29 mouse cellular contexts compared by ENCODE assay signal in genomic region chr8:126928028-126928427, GRCm38 (mm10). TPM values are rescaled to one million over a fixed set of nuclear protein-coding genes. Genes with fewer than 3 reads are reported as not detected.
DNase-seq lines count a peak whose midpoint lies in the region; ATAC-seq and TF ChIP-seq lines count a peak whose summit lies in the region.
"Had no signal": no experiment of that assay in that cellular context is flagged by ENCODE, and none has a peak within 500 bp of the region (broad histone marks: within the 10 kb centered on the region; RNA-seq: fewer than 3 reads in every experiment).

No protein-coding gene starts in this region.

- H3ac ChIP-seq in myocyte (ENCODE audit: control insufficient read depth, insufficient read length), result no peak overlapping the region

- no peaks in the 10 kb centered on the region for H3K27me3 ChIP-seq in kidney, embryonic 15.5 days
- no peaks in the 10 kb centered on the region for H3K27me3 ChIP-seq in myocyte (ENCODE audit: control insufficient read depth, insufficient read depth, insufficient read length)
- no peaks in the 10 kb centered on the region for H3K27me3 ChIP-seq in liver, embryonic 12.5 days (replicated peaks)
- H3K27me3 ChIP-seq: embryonic facial prominence, embryonic 12.5 days; forebrain, embryonic 15.5 days; hindbrain, embryonic 13.5 days; limb, embryonic 15.5 days; midbrain, embryonic 15.5 days; neural tube, embryonic 12.5 days had no signal

- H3K9ac ChIP-seq in kidney, embryonic 15.5 days, result no peak overlapping the region
- no peak overlapping the region for H3K9ac ChIP-seq in liver, embryonic 12.5 days
- H3K9ac ChIP-seq: embryonic facial prominence, embryonic 12.5 days; forebrain, embryonic 15.5 days; hindbrain, embryonic 13.5 days; limb, embryonic 15.5 days; liver, embryonic 14.5 days; lung, embryonic 14.5 days; midbrain, embryonic 15.5 days; neural tube, embryonic 12.5 days had no signal

- no peak for TF ChIP-seq POLR2A in myocyte (IDR thresholded peaks at IDR 0.05; ENCODE audit: insufficient read length, low read depth)

- 0 out of 2 replicates have a peak, but pooled peaks cover 2% of the 10 kb centered on the region for H3K4me1 ChIP-seq in kidney, embryonic 15.5 days
- peaks cover 25% of the 10 kb centered on the region for H3K4me1 ChIP-seq in liver, embryonic 12.5 days
- H3K4me1 ChIP-seq: embryonic facial prominence, embryonic 12.5 days; forebrain, embryonic 10.5 days; forebrain, embryonic 15.5 days; hindbrain, embryonic 13.5 days; limb, embryonic 10.5 days; limb, embryonic 15.5 days; neural tube, embryonic 12.5 days had no signal

- H3K4me2 ChIP-seq in kidney, embryonic 15.5 days, result no peak overlapping the region
- H3K4me2 ChIP-seq in myocyte (ENCODE audit: low read depth), result no peak overlapping the region
- no peak overlapping the region for H3K4me2 ChIP-seq in liver, embryonic 12.5 days
- H3K4me2 ChIP-seq: embryonic facial prominence, embryonic 12.5 days; forebrain, embryonic 15.5 days; heart, embryonic 11.5 days; hindbrain, embryonic 13.5 days; limb, embryonic 15.5 days; lung, embryonic 14.5 days; midbrain, embryonic 15.5 days; neural tube, embryonic 12.5 days had no signal

- peak overlapping the region; percentile 24 for H3K27ac ChIP-seq in kidney, embryonic 15.5 days
- H3K27ac ChIP-seq in liver, embryonic 12.5 days, result no peak overlapping the region
- H3K27ac ChIP-seq: embryonic facial prominence, embryonic 12.5 days; forebrain, embryonic 10.5 days; forebrain, embryonic 15.5 days; hindbrain, embryonic 13.5 days; limb, embryonic 10.5 days; limb, embryonic 15.5 days; liver, embryonic 14.5 days; midbrain, embryonic 10.5 days; midbrain, embryonic 15.5 days; neural tube, embryonic 12.5 days had no signal

- no peaks in the 10 kb centered on the region for H3K79me2 ChIP-seq in myocyte (ENCODE audit: control insufficient read depth, insufficient read depth)

- 0 out of 2 replicates have a peak, but pooled peaks have one; percentile 27 for ATAC-seq in kidney, embryonic 15.5 days (replicated peaks; ENCODE audit: low FRiP score)
- ATAC-seq in monocyte, adult 5-6 weeks (replicated peaks; ENCODE audit: insufficient number of reproducible peaks, low FRiP score, low TSS enrichment, poor library complexity, severe bottlenecking), result no peak
- no peak for ATAC-seq in liver, embryonic 12.5 days
- ATAC-seq: CD4-positive, CD25-positive, alpha-beta regulatory T cell, adult 4 months; forebrain, embryonic 15.5 days; midbrain, embryonic 15.5 days had no signal

- peaks cover 57% of the 10 kb centered on the region for H3K36me3 ChIP-seq in kidney, embryonic 15.5 days
- H3K36me3 ChIP-seq in myocyte (ENCODE audit: control insufficient read depth, insufficient read depth), result peaks cover 20% of the 10 kb centered on the region
- H3K36me3 ChIP-seq in liver, embryonic 12.5 days, result peaks cover 45% of the 10 kb centered on the region

- DNase-seq in kidney, adult 18-20 months, result peak; percentile 25
- DNase-seq in kidney, postnatal 14 days, result no peak
- DNase-seq in R1 (ENCODE audit: low read depth, low spot score), result peak; percentile 43
- DNase-seq: adrenal gland, postnatal 10 days; cerebellum, adult 11 months; cerebellum, adult 9-11 months; embryo, embryonic 11 days; gastrocnemius, postnatal 25 days; heart, adult 18-20 months; heart, postnatal 4 days; layer of hippocampus, postnatal 36 days; lung, embryonic 14.5 days; right cerebral cortex, adult 18-20 months had no signal

- no peaks in the 10 kb centered on the region for H3K9me3 ChIP-seq in kidney, embryonic 15.5 days (replicated peaks)
- H3K9me3 ChIP-seq in liver, embryonic 12.5 days (replicated peaks), result no peaks in the 10 kb centered on the region
- H3K9me3 ChIP-seq: embryonic facial prominence, embryonic 12.5 days; forebrain, embryonic 10.5 days; forebrain, embryonic 15.5 days; hindbrain, embryonic 13.5 days; limb, embryonic 10.5 days; limb, embryonic 15.5 days; midbrain, embryonic 10.5 days; midbrain, embryonic 15.5 days; neural tube, embryonic 12.5 days had no signal

- no peak overlapping the region for H3K4me3 ChIP-seq in kidney, embryonic 15.5 days (replicated peaks)
- no peak overlapping the region for H3K4me3 ChIP-seq in myocyte
- H3K4me3 ChIP-seq in liver, embryonic 12.5 days, result no peak overlapping the region
- H3K4me3 ChIP-seq: embryonic facial prominence, embryonic 12.5 days; forebrain, embryonic 10.5 days; forebrain, embryonic 15.5 days; hindbrain, embryonic 13.5 days; limb, embryonic 10.5 days; limb, embryonic 15.5 days; midbrain, embryonic 10.5 days; midbrain, embryonic 15.5 days; neural tube, embryonic 12.5 days had no signal

TF ChIP-seq in myocyte, 11 proteins besides CTCF, POLR2A, EP300 and RAD21:
- TF ChIP-seq MYOD1 (IDR thresholded peaks at IDR 0.05; ENCODE audit: control insufficient read depth in 1 of 3, insufficient read length in 2 of 3, low read depth in 2 of 3) (peak in 1 of 3 experiments; percentile 72), MAX (IDR thresholded peaks at IDR 0.05; ENCODE audit: low read depth) (no peak), CEBPB (IDR thresholded peaks at IDR 0.05; ENCODE audit: insufficient read depth, poor library complexity, severe bottlenecking) (no peak), E2F4 (IDR thresholded peaks at IDR 0.05; ENCODE audit: insufficient read depth) (no peak), SRF (IDR thresholded peaks at IDR 0.05; ENCODE audit: control insufficient read depth, insufficient read length, low read depth) (no peak), REST (IDR thresholded peaks at IDR 0.05; ENCODE audit: insufficient read depth, insufficient read length) (no peak), MYOG (IDR thresholded peaks at IDR 0.05; ENCODE audit: control insufficient read depth in 1 of 3, insufficient read depth in 1 of 3, insufficient read length in 2 of 3, low read depth in 2 of 3) (peak in 1 of 3 experiments; percentile 45), USF1 (IDR thresholded peaks at IDR 0.05; ENCODE audit: low read depth) (no peak), TCF12 (IDR thresholded peaks at IDR 0.05; ENCODE audit: insufficient read depth, poor library complexity, severe bottlenecking) (no peak), POLR2AphosphoS2 (IDR thresholded peaks at IDR 0.05; ENCODE audit: insufficient read length, low read depth) (peak; percentile 36), TCF3 (IDR thresholded peaks at IDR 0.05; ENCODE audit: insufficient read length, low read depth) (no peak)

RNA-seq across cellular contexts. Expression of gene Tomm20, which starts 17.6 kb away (rescaled TPM):
- 244 and 246 TPM in 2 replicates for polyA plus RNA-seq in kidney, embryonic 15.5 days (2015; fragmentation: Nextera tagmentation; extraction: Ambion mirVana)
- 327 TPM for polyA plus RNA-seq in myocyte (2012; fragmentation: generic; extraction: Trizol)
- 100 to 160 TPM (median 138 TPM) in 3 replicates for total RNA-seq in monocyte, adult 5-6 weeks (2017)
- polyA plus RNA-seq in liver, embryonic 12.5 days (2016; fragmentation: Nextera tagmentation; extraction: Ambion mirVana), result 219 and 232 TPM in 2 replicates

RNA-seq across cellular contexts. Expression of gene Rbm34, which starts 42.8 kb away (rescaled TPM):
- polyA plus RNA-seq in kidney, embryonic 15.5 days (2015; fragmentation: Nextera tagmentation; extraction: Ambion mirVana), result 23.5 and 26.0 TPM in 2 replicates
- polyA plus RNA-seq in myocyte (2012; fragmentation: generic; extraction: Trizol), result 4.9 TPM
- total RNA-seq in monocyte, adult 5-6 weeks (2017), result 42.1 to 45.2 TPM (median 44.1 TPM) in 3 replicates
- polyA plus RNA-seq in liver, embryonic 12.5 days (2016; fragmentation: Nextera tagmentation; extraction: Ambion mirVana), result 22.5 and 24.6 TPM in 2 replicates
